Mouse (Mus musculus) heart, embryonic 11.5 days (tissue): ENCODE results near the gene Tnfrsf8. TPM values are rescaled to one million over a fixed set of nuclear protein-coding genes. Genes with fewer than 3 reads are reported as not detected.

Experiments used
- ATAC-seq: fragments of 200-750 bp; cut with Nextera tagmentation; replicated peaks from 2 replicates; pipeline ENCODE4 v1.8.0; 2017; ENCODE audit warnings: moderate library complexity; ENCODE audit not compliant: insufficient number of reproducible peaks, low FRiP score, low TSS enrichment
- H3K27ac ChIP-seq: fragments of 300-500 bp; sonication (generic); 2 replicates; pipeline ENCODE4 v1.5.1; 2014; ENCODE audit warnings: mild to moderate bottlenecking, low read depth, low read length
- H3K27me3 ChIP-seq: fragments of 300-500 bp; sonication (generic); 2 replicates; pipeline ENCODE4 v1.6.1; 2014; ENCODE audit warnings: mild to moderate bottlenecking, low read length, mixed read lengths; ENCODE audit not compliant: control insufficient read depth, insufficient read depth
- H3K36me3 ChIP-seq: fragments of 300-500 bp; sonication (generic); 2 replicates; pipeline ENCODE4 v1.6.1; 2014; ENCODE audit warnings: mild to moderate bottlenecking, low read length, moderate library complexity, mixed read lengths; ENCODE audit not compliant: control insufficient read depth, insufficient read depth
- H3K4me1 ChIP-seq: fragments of 300-500 bp; sonication (generic); 2 replicates; pipeline ENCODE4 v1.6.1; 2014; ENCODE audit warnings: low read length; ENCODE audit not compliant: control insufficient read depth, insufficient read depth
- H3K4me2 ChIP-seq: fragments of 300-500 bp; sonication (generic); 2 replicates; pipeline ENCODE4 v1.6.1; 2014; ENCODE audit warnings: mild to moderate bottlenecking, moderate library complexity
- H3K4me3 ChIP-seq: fragments of 300-500 bp; sonication (generic); 2 replicates; pipeline ENCODE4 v1.5.1; 2014; ENCODE audit warnings: low read depth, low read length
- H3K9ac ChIP-seq: fragments of 300-500 bp; sonication (generic); 2 replicates; pipeline ENCODE4 v1.6.1; 2014; ENCODE audit warnings: mild to moderate bottlenecking, low read depth, low read length, moderate library complexity
- H3K9me3 ChIP-seq: fragments of 300-500 bp; sonication (generic); replicated peaks from 2 replicates; pipeline ENCODE4 v1.6.1; 2016; ENCODE audit warnings: low read length; ENCODE audit not compliant: control insufficient read depth
- WGBS: fragments of 180-500 bp; shearing (Covaris S2); extraction: QIAGEN DNeasy Blood & Tissue Kit; methylation state at CpG from one replicate; pipeline ENCODE4 v1.1.7; 2014; ENCODE audit not compliant: insufficient replicate concordance; 5-methylcytosine and 5-hydroxymethylcytosine counted together
- polyA plus RNA-seq: library from polyadenylated mRNA; unstranded; fragments of >200 nt; fragmentation: Nextera tagmentation; extraction: Ambion mirVana; gene quantifications from 2 replicates; pipeline ENCODE4 v1.2.1, GENCODE M21; 2014

Gene Tnfrsf8
- polyA plus RNA-seq, 1 experiment from 2014 or later = 0.04 TPM

DNA sequence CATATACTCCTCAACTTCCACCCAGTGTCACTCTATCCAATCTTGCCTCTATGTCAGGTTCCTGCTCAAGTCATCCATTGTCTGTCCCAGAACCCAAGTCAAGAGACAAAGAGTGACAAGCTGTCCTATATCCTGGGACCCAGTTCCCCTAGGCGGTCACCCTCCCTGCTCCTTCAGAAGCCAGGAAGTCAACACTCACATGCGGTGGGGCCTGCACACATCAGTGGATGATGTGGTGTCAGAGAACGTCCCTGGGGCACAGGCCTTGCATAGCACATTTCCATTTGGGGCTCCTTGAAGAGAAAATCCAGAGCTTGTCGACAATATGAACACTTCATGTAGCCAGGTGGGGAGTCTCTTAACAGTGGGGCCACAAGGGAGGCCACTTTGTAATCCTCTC, 90.4 kb downstream of the Tnfrsf8 start:
- no peaks in the 10 kb centered on the region for H3K9me3 ChIP-seq
- no peaks in the 10 kb centered on the region for H3K27me3 ChIP-seq
- no peak overlapping the region for H3K27ac ChIP-seq
- no peak for ATAC-seq
- H3K36me3 ChIP-seq = no peaks in the 10 kb centered on the region
- H3K9ac ChIP-seq = no peak overlapping the region
- H3K4me2 ChIP-seq = no peak overlapping the region
- H3K4me1 ChIP-seq = 0 out of 2 replicates have a peak, but pooled peaks cover 5% of the 10 kb centered on the region
- WGBS = 76% methylated on average over 4 of the region's 4 CpGs
- no peak overlapping the region for H3K4me3 ChIP-seq

- ATAC-seq = peak; percentile 72
- Histone ChIP-seq H3K27ac (no peak overlapping the region), H3K9ac (no peak overlapping the region), H3K9me3 (no peaks in the 10 kb centered on the region), H3K4me2 (no peak overlapping the region), H3K36me3 (no peaks in the 10 kb centered on the region), H3K4me3 (no peak overlapping the region), H3K4me1 (0 out of 2 replicates have a peak, but pooled peaks cover 5% of the 10 kb centered on the region), H3K27me3 (no peaks in the 10 kb centered on the region)
- WGBS = 43% methylated on average over 8 of the region's 8 CpGs
Observed at GRCm38 (mm10) chr4:145222064-145222463, 92.9 kb downstream of the Tnfrsf8 start.

- Histone ChIP-seq H3K4me2 (no peak overlapping the region), H3K9ac (no peak overlapping the region), H3K36me3 (no peaks in the 10 kb centered on the region), H3K4me3 (no peak overlapping the region), H3K27me3 (no peaks in the 10 kb centered on the region), H3K27ac (no peak overlapping the region), H3K4me1 (0 out of 2 replicates have a peak, but pooled peaks cover 5% of the 10 kb centered on the region), H3K9me3 (no peaks in the 10 kb centered on the region)
- WGBS = 65% methylated on average over 2 of the region's 2 CpGs
- no peak for ATAC-seq
Observed at GRCm38 (mm10) chr4:145221379-145221778, 93.6 kb downstream of the Tnfrsf8 start.

DNA sequence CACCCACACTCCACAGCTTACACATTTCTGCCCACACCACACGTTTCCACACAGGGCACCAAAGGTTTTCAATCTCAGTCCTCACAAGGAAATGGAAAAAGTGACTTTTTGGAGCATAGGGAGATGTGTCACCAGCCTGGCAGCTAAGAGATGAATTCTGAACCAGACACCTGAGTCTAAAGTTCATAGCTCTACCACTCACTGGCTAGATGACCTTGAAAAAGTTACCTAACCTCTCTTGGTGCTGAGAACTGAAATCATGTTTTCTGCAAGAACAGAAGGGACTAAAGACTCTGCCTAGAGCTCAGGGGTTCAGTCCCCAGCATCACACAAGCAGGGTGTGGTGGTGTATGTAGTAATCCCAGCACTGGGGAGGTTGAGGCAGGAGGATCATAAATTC, 95.0 kb downstream of the Tnfrsf8 start:
- no peak for ATAC-seq
- H3K4me1 ChIP-seq = 0 out of 2 replicates have a peak, but pooled peaks cover 5% of the 10 kb centered on the region

GRCm38 (mm10) chr4:145219240-145219985, 95.6 kb downstream of the Tnfrsf8 start:
- H3K27ac ChIP-seq = no peak overlapping the region
- no peaks in the 10 kb centered on the region for H3K27me3 ChIP-seq
- H3K4me3 ChIP-seq = no peak overlapping the region
- H3K4me1 ChIP-seq = 0 out of 2 replicates have a peak, but pooled peaks cover 7% of the 10 kb centered on the region
- H3K4me2 ChIP-seq = no peak overlapping the region
- no peaks in the 10 kb centered on the region for H3K9me3 ChIP-seq
- H3K36me3 ChIP-seq = no peaks in the 10 kb centered on the region
- WGBS = 58% methylated on average over 15 of the region's 15 CpGs
- no peak for ATAC-seq
- H3K9ac ChIP-seq = no peak overlapping the region

More for the DNA sequence above, 95.0 kb downstream of the Tnfrsf8 start:
- no peaks in the 10 kb centered on the region for H3K36me3 ChIP-seq
- no peak overlapping the region for H3K9ac ChIP-seq
- 71% methylated on average over 1 of the region's 1 CpGs for WGBS
- H3K4me2 ChIP-seq = no peak overlapping the region
- H3K27me3 ChIP-seq = no peaks in the 10 kb centered on the region
- no peak overlapping the region for H3K27ac ChIP-seq
- H3K9me3 ChIP-seq = no peaks in the 10 kb centered on the region
- H3K4me3 ChIP-seq = no peak overlapping the region

DNA sequence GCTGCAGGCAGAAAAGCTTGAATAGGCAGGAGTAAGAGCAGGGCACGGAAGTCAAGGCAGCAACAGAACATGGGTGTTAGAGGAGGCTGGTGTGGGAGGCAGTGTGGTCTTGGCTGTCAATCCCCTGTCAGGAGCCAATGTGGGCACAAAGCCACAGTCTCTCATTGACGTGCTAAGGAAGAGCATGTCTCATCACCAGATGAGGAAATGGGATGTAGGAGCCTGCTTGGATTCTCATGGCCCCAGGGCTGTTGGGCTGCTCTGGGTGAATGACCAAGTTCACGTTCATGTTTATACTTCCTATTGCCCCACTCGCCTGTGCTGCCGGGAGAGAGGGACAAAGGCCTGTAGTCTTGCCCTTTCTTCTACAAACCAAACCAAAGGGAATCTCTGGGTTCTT, 97.1 kb downstream of the Tnfrsf8 start:
- no peak for ATAC-seq
- H3K4me3 ChIP-seq = no peak overlapping the region
- no peak overlapping the region for H3K27ac ChIP-seq
- H3K4me2 ChIP-seq = no peak overlapping the region
- H3K9ac ChIP-seq = no peak overlapping the region
- 0 out of 2 replicates have a peak, but pooled peaks cover 7% of the 10 kb centered on the region for H3K4me1 ChIP-seq
- WGBS = 73% methylated on average over 5 of the region's 5 CpGs
- H3K27me3 ChIP-seq = no peaks in the 10 kb centered on the region
- no peaks in the 10 kb centered on the region for H3K9me3 ChIP-seq
- no peaks in the 10 kb centered on the region for H3K36me3 ChIP-seq

Other genes with a start within 250 kb of the Tnfrsf8 start
- 10.5 and 12.0 TPM in 2 replicates for gene Vps13d, start 120.2 kb downstream of the Tnfrsf8 start, polyA plus RNA-seq
- 2.3 and 3.8 TPM in 2 replicates for gene Tnfrsf1b, start 68.3 kb downstream of the Tnfrsf8 start, polyA plus RNA-seq
- 0.16 TPM in 1 of 2 replicates, not detected in the other for gene Zfp990, start 195.6 kb upstream of the Tnfrsf8 start, polyA plus RNA-seq